Mouse (Mus musculus) small intestine, adult 2 months (tissue): ENCODE results near the gene Dynll2.

Source experiments
- CTCF ChIP-seq: fragments of 200-500 bp; IDR thresholded peaks from 2 replicates; pipeline ENCODE4 v1.5.1; 2012; ENCODE audit warnings: low read depth, mild to moderate bottlenecking, control low read depth, inconsistent platforms, low read length, moderate library complexity, mixed read lengths; ENCODE audit not compliant: insufficient replicate concordance, insufficient read length; ENCODE audit errors: extremely low read depth
- POLR2A ChIP-seq: fragments of 200-500 bp; IDR thresholded peaks from 2 replicates; pipeline ENCODE4 v1.6.1; 2012; ENCODE audit warnings: low read depth, mild to moderate bottlenecking, control low read depth, inconsistent platforms, low read length, moderate library complexity

GRCm38 (mm10) chr11:88036761-88037251 is 49.5 kb upstream of the Dynll2 start:
- TF ChIP-seq CTCF (no peak), POLR2A (no peak)
